Mouse (Mus musculus) retina, adult 2 months (tissue): ENCODE measurements around the gene Mrpl16.
A peak's percentile ranks its signal among the peaks of the same experiment; 100 is the strongest.

Experiments used
- DNase-seq: peaks from one replicate; pipeline ENCODE4 v3.0.0-alpha.2; 2012; ENCODE audit warnings: low read depth, low spot score

Mrpl16 gene

GRCm38 (mm10) chr19:11804423-11804822 is 34.2 kb downstream of the Mrpl16 start:
- DNase-seq = no peak

DNA sequence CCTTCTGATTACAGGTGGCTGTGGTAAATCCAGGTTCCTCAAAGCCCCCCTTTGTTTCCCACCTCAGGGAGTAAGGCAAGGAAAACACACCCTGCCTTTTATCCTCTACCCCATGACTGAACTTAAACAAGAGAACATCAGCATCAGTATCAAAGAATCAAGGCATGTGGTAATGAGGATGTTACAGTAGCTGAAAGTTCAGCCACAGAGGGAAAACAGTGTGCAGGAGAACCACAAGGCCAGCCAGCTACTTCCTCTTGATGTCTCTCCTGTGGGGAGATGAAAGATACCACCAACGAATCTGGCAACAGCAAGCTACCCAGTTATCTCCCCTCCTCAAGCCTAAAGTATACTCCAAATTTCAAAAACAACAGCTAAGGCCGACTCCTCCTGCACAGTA is 37.1 kb downstream of the Mrpl16 start:
- no peak for DNase-seq

- no peak for DNase-seq
Measured at GRCm38 (mm10) chr19:11807822-11808221, 37.6 kb downstream of the Mrpl16 start.

GRCm38 (mm10) chr19:11808452-11808851 is 38.3 kb downstream of the Mrpl16 start:
- no peak for DNase-seq

DNA sequence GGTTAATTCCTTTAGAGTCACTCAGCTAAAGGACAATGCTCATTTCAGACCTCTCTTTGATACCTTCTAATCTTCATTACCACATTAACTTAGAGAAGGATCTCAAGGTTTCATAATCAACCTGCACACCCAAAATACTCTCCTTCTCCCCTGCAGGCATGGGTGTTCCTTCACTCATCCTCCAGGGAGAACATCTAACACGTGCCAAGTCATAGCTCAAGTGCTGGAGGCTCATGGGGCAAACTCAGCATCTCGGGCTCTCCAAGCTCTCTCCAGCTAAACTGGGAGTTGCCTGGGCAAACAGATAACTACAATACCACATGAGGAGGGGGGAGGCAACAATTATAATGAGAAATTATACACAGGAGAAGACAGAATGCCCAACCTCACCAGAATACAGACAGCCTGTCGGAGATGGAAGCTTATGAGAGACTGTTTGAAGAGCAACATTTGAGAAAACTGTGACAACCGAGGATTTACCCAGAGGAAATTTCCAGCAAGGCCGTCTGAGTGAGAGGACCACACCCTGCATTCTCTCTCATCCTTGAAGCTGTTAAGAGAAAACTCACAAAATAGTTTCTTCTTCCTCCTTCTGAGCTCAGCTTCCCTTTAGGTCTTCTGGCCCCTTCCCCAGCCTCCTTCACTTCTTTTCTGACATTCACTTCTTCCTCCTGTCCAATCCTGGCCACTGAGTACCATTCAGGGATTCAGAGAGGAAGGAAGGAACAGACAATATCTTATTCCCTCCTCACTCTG is 40.0 kb downstream of the Mrpl16 start:
- DNase-seq = no peak

DNA sequence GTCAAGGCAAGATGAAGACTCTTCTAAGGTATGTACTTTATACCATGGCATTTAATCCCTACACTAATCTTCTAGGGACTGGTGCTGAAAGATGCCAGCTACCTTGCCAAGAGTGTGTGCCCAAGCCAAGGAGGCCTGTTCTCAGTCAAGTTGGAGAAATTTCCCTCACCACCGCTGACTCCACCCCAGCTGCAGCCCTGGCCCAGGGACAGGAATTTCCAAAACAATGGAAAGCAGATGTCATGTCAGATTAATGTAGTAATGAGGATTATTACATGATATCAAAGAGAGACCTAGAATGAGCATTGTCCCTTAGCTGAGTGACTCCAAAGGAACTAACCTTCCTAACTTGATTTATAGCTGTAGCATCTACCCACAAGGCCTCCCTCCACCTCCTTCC is 40.7 kb downstream of the Mrpl16 start:
- no peak for DNase-seq

DNA sequence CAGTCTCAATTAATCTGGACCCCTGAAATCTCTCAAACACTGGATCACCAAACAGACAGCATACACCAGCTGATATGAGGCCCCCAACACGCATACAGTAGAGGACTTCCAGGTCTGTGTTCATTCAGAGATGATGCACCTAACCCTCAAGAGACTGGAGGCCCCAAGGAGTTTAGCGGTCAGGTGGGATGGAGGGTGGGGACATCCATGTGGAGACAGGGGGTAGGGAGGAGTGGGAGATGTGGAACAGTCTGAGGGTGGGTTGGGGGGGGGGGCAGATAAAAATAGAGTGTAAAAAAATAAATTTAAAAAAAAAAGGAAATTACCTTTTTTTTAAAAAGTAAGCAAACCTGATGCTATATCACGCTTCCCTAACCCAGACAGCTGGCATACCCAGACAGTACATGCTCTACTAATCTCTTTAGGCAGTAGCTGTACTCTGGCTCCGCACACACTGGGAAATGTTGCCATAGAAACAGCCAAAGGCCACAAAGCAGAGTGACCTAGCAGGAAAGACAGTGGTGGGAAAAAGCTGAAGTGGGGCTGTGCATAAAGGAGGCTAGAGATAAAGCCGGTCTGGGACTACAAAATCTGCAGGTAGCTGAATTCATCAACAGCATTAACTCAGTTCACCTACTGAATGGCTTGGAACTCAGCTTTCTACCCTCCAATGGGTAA is 41.6 kb downstream of the Mrpl16 start:
- DNase-seq = peak; percentile 53

DNA sequence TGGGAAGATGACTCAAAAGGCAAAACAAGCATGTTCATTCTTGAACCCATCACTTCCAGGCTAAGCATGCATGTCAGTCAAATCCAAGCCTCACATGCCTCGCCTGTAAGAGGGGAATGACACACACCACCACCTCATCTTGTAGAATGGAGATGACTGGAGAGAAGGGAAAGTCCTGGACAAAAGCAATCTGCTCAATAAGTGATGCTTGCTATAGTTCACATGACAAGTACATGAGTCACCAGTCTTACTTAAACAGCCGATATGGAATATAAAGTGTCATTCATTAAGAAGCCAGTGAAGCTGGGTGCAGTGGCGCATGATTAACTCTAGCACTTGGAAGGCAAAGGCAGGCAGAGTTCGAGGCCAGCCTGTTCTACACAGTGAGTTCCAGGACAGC is 42.9 kb downstream of the Mrpl16 start:
- DNase-seq = no peak

GRCm38 (mm10) chr19:11813649-11814048 is 43.5 kb downstream of the Mrpl16 start:
- DNase-seq = peak; percentile 76

DNA sequence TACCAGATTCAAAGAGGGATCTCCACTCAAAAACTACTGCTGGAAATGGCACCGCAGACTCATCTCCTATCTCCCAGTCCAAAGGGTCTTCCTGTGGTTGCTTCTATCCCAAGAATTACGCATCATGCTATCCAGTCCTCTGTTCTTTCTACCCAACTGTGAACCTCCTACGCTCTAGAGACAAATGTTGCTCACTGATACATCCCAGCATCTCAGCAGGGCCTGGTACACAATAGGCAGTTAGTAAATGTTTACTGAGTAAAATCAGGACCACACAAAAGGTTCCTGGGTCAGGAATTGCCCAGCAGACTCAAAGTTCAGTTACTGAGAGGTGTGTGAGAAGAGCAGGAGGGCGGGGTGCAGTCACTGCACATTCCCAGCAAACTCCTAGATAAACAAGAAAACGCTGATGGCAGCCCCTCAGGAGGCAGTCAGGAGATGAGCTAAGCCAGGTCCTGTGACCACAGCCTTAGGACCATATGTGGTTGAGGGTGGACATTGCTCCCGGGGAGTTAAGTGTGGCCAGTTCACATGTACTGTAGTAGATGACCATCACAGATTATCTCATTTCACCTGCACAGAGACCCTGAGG is 44.6 kb downstream of the Mrpl16 start:
- DNase-seq = no peak

DNA sequence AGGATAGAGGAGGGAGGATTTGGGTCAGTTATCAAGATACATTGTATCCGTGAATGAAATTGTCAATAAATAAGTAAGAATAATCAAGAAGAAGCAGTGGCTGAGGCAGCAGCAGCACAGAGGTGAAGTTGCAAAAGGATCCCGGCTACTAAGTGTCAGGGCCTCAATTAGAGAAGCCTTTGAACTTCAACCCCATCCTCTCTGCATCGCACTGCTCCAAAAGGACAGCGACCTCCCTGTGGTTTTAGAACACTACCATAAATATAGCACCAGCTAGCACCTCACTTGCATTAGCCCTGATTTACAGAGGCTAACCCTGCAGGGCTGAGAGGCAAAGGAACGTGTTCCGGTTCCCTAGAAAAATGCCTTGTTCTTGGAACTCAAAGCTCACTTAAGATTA is 46.5 kb downstream of the Mrpl16 start:
- DNase-seq = no peak

DNA sequence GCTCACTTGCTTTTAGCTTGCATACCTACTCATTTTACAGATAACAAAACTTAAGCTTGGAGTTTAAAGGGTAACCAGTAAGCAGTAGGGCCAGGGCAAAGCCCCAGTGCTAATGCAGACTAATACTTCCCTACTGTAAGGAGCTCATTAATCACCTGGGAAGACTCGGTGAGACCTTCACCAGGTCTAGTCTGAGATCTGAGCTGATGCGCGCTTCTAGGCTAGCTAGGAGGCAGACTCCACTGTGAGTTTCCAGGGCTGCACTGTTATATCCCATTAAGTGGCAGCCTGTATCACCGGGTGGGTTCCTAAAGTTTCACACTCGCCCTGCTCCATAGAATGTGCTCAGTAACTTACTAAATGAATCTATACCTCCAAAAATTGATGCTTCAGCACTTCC is 47.4 kb downstream of the Mrpl16 start:
- peak; percentile 65 for DNase-seq

- DNase-seq = peak; percentile 62
Measured at GRCm38 (mm10) chr19:11818199-11819142, 48.3 kb downstream of the Mrpl16 start.

DNA sequence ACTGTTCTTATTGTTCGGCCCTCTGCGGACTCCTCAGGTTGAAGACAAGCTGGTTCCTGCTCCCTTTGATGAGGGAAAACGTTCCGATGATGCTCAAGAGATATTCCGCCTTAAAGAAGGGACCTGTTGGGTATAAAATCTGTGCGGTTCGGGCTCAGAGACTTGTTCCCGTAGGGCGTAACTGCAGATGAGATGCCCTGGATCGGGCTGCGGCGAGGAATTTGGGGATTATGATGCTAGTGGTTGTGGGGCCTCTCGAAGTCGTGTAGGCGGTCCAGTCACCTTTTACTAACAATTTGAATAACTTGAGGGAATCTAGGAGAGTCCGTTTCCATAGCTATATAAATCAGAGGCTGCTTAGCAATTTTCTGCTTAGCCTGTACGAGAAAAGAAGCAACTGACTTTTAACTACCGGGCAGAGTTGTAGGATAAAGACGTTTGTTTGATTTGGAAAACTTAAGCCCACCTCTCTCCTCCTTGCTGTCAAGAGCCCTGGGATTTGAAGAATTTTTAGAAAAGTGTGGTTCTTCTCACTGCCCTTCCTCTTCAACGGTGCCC is 49.0 kb downstream of the Mrpl16 start, which contains the start of gene Stx3:
Gene Stx3, minus strand, starts transcription at position 261 of the 558 bp plus-strand sequence.
- DNase-seq = no peak

DNA sequence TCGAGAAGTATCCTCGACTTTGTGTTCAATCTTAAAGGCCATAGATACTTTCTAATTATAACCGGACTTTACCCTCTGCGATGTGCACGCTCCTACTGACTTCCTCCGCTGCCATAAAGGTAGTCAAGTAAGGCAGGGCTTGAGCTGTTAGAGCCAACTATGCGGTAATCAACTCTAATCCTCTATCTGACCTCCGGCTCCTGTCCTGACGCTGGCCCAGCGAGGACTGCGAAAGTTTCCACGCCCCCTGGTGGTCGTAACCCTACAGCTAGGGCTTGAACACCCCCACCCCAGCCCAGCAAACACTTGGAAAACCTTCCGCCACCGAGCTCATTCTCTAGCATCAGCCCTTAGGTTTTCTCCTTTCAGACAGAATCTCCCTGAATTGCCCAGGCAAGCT is 49.6 kb downstream of the Mrpl16 start:
- peak; percentile 83 for DNase-seq

GRCm38 (mm10) chr19:11820211-11820610 is 50.0 kb downstream of the Mrpl16 start:
- no peak for DNase-seq

DNA sequence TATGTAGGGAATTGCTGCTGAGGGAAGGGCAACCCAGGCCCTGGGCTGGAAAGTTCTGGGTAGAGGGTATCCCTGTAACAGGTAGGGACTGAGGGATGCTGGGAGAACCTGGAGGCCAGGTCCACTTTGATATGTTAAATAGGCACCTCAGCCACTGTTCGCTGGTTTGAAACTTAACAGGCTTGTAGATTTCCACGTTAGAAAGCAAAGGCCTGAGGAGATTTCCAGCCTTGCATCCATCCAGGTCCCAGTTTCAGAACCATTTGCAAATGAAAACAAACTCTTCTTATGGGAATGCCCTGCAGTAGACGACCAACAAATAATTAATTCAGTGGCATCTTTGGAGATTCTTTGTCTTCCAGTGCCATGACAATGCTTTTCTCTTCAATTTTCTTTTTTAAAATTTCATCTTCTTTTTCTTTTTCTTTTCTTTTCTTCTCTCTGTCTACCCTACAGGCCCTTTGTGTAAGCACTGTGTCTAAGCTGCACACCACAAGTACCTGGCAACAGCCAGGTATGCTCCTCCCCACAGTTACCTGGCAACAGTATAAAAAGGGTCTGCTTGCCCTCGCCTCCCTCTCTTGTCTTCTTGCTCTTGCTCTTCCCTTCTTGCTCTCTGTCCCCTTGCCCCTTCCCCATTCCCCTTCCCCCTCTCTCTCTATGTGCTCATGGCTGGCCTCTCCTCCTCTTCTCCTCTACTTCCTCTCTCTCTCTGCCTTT is 53.3 kb downstream of the Mrpl16 start:
- DNase-seq = no peak
